Mouse (Mus musculus): ENCODE results near the gene Shisal1. TPM values are rescaled to one million over a fixed set of nuclear protein-coding genes. Genes with fewer than 3 reads are reported as not detected.

The Shisal1 gene
- total RNA-seq, 1 experiment = 0.58 TPM

DNA sequence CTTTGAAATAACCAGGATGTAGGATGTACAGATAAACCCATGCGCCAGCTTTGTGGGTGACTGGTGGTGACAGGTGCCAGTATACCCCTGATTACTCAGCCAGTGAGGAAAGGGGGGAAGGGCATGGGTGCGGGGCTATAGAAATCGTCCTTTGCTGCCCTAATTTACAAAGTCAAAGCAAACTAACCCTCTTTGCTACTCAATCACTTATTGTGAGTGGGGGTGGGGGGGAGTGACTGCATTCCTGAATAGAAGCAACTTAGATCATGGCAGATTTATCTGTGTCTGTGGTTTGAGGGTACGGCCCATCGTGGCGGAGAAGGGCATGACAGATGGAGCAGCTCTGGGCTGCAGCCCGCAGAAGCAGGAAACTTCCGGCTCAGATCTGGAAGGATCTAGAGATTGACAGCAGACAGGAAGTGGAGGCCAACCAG, 58.2 kb downstream of the Shisal1 start:
- no peak overlapping the region for H3K27ac ChIP-seq (ENCODE audit: insufficient read depth, low read depth, low read length, poor library complexity, severe bottlenecking)
- in situ Hi-C loops (cut with MboI; ENCODE audit: low sequenced_read_pairs in 2 of 2, unreplicated experiment in 2 of 2) = no loop called here
- DNase-seq (ENCODE audit: low read depth, low spot score) = no peak
- no peak overlapping the region for H3K4me3 ChIP-seq (ENCODE audit: insufficient read depth in 1 of 2, low read depth in 1 of 2, low read length in 2 of 2, poor library complexity in 1 of 2, severe bottlenecking in 1 of 2)
- no peak for TF ChIP-seq ZNF384 (IDR thresholded peaks at IDR 0.05; ENCODE audit: low read depth, low read length)
- no peak for TF ChIP-seq HCFC1 (IDR thresholded peaks at IDR 0.05; ENCODE audit: borderline replicate concordance, insufficient read depth, low read length)
- TF ChIP-seq MAFK (IDR thresholded peaks at IDR 0.05; ENCODE audit: insufficient read depth, low read depth, low read length) = no peak
- TF ChIP-seq ZC3H11A (IDR thresholded peaks at IDR 0.05; ENCODE audit: borderline replicate concordance, low read depth, low read length) = no peak
- TF ChIP-seq CHD2 (IDR thresholded peaks at IDR 0.05; ENCODE audit: low read depth, low read length) = no peak
- H3K9me3 ChIP-seq (ENCODE audit: control insufficient read depth, insufficient read depth, low read depth, low read length) = no peaks in the 10 kb centered on the region
- H3K36me3 ChIP-seq (ENCODE audit: control insufficient read depth, insufficient read depth, low read length, poor library complexity, severe bottlenecking) = no peaks in the 10 kb centered on the region
- peaks cover 0 to 6% of the 10 kb centered on the region in 2 experiments; a peak in 1 of 4 replicates for H3K4me1 ChIP-seq (ENCODE audit: control insufficient read depth in 2 of 2, insufficient read depth in 2 of 2, low read length in 2 of 2, poor library complexity in 1 of 2)
- H3K9ac ChIP-seq (ENCODE audit: insufficient read depth, low read depth, low read length, poor library complexity, severe bottlenecking) = no peak overlapping the region

DNA sequence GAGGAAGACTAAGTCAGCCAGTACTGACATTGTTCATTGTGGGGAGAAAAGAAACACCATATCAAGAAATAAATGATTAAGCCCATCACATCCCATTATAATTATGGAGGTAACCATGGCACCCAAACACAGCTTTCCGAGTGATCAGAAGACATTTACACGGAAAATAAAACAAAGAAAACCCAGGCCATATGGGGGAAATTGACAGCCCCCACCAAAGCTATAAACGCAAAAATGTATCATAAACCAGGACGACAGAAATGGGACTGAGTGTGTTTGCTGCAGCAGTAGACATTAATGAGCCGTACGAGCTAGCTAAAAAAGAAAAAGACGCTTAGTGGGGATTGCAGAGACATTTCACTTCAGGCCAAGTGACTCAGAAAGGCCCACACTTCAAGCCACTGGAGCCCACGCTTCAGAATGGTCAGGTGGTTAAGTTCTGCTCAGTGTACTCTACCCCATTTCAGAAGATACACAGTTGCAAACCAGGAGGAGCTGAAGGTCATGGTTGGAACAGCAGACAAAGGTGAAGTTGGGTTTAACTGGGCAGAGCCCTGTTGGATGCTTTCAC, 60.8 kb downstream of the Shisal1 start:
- Histone ChIP-seq H3K9ac (ENCODE audit: insufficient read depth, low read depth, low read length, poor library complexity, severe bottlenecking) (no peak overlapping the region), H3K4me3 (ENCODE audit: insufficient read depth in 1 of 2, low read depth in 1 of 2, low read length in 2 of 2, poor library complexity in 1 of 2, severe bottlenecking in 1 of 2) (no peak overlapping the region), H3K36me3 (ENCODE audit: control insufficient read depth, insufficient read depth, low read length, poor library complexity, severe bottlenecking) (no peaks in the 10 kb centered on the region), H3K4me1 (ENCODE audit: control insufficient read depth in 2 of 2, insufficient read depth in 2 of 2, low read length in 2 of 2, poor library complexity in 1 of 2) (0 out of 4 replicates have a peak, but pooled peaks cover 0 to 3% of the 10 kb centered on the region in 2 experiments), H3K27ac (ENCODE audit: insufficient read depth, low read depth, low read length, poor library complexity, severe bottlenecking) (no peak overlapping the region), H3K9me3 (ENCODE audit: control insufficient read depth, insufficient read depth, low read depth, low read length) (no peaks in the 10 kb centered on the region)
- DNase-seq (ENCODE audit: low read depth, low spot score) = no peak
- TF ChIP-seq MAFK (IDR thresholded peaks at IDR 0.05; ENCODE audit: insufficient read depth, low read depth, low read length) (no peak), ZNF384 (IDR thresholded peaks at IDR 0.05; ENCODE audit: low read depth, low read length) (no peak), HCFC1 (IDR thresholded peaks at IDR 0.05; ENCODE audit: borderline replicate concordance, insufficient read depth, low read length) (no peak), ZC3H11A (IDR thresholded peaks at IDR 0.05; ENCODE audit: borderline replicate concordance, low read depth, low read length) (no peak), CHD2 (IDR thresholded peaks at IDR 0.05; ENCODE audit: low read depth, low read length) (no peak)
- in situ Hi-C loops (cut with MboI; ENCODE audit: low sequenced_read_pairs in 2 of 2, unreplicated experiment in 2 of 2) = no loop called here

DNA sequence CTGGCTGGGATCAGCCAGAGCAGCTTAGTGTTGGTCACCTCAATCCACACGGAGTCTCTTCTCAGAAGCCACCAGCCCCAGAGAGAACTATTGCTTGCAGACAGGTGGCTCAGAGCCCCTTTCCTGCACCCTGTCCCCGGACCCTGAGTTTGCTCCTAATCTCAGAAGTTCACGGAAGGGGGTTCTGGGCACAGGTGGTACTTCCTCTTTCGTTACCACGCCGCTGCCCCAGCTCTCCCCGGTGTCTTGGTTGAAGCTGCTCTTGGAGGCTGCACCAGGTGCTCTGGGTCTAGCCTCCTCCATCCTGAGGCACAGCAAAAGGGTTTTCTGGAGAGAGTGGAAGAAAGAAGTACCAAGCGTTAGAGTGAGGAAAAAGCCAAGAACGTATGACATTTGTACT, 62.8 kb downstream of the Shisal1 start:
- DNase-seq (ENCODE audit: low read depth, low spot score) = no peak
- Histone ChIP-seq H3K4me1 (ENCODE audit: control insufficient read depth in 2 of 2, insufficient read depth in 2 of 2, low read length in 2 of 2, poor library complexity in 1 of 2) (0 out of 4 replicates have a peak, but pooled peaks cover 0 to 2% of the 10 kb centered on the region in 2 experiments), H3K9ac (ENCODE audit: insufficient read depth, low read depth, low read length, poor library complexity, severe bottlenecking) (no peak overlapping the region), H3K4me3 (ENCODE audit: insufficient read depth in 1 of 2, low read depth in 1 of 2, low read length in 2 of 2, poor library complexity in 1 of 2, severe bottlenecking in 1 of 2) (no peak overlapping the region), H3K36me3 (ENCODE audit: control insufficient read depth, insufficient read depth, low read length, poor library complexity, severe bottlenecking) (no peaks in the 10 kb centered on the region), H3K27ac (ENCODE audit: insufficient read depth, low read depth, low read length, poor library complexity, severe bottlenecking) (no peak overlapping the region), H3K9me3 (ENCODE audit: control insufficient read depth, insufficient read depth, low read depth, low read length) (no peaks in the 10 kb centered on the region)
- in situ Hi-C loops (cut with MboI; ENCODE audit: low sequenced_read_pairs in 2 of 2, unreplicated experiment in 2 of 2) = no loop called here
- TF ChIP-seq ZC3H11A (IDR thresholded peaks at IDR 0.05; ENCODE audit: borderline replicate concordance, low read depth, low read length) (no peak), HCFC1 (IDR thresholded peaks at IDR 0.05; ENCODE audit: borderline replicate concordance, insufficient read depth, low read length) (no peak), CHD2 (IDR thresholded peaks at IDR 0.05; ENCODE audit: low read depth, low read length) (no peak), ZNF384 (IDR thresholded peaks at IDR 0.05; ENCODE audit: low read depth, low read length) (no peak), MAFK (IDR thresholded peaks at IDR 0.05; ENCODE audit: insufficient read depth, low read depth, low read length) (no peak)

DNA sequence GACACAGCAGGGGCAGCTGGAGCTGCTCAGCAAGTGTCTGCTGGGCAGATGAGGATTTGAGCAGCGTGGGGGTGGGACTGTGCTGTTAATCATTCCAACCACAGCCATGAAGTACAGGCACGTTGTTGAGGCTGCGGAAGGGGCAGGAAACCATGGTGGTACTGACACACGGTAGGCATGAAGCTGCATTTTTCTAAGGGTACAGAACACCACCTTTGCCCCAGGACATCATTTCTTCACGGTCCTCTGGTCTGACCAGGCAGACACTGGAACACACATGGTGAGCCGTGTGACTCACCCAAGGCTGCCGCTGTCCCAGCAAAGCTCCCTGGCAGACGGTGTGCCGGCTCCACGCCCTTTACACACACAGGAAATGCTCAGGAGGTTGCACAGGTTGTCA, 66.7 kb downstream of the Shisal1 start:
- no peaks in the 10 kb centered on the region for H3K36me3 ChIP-seq (ENCODE audit: control insufficient read depth, insufficient read depth, low read length, poor library complexity, severe bottlenecking)
- no peak overlapping the region for H3K27ac ChIP-seq (ENCODE audit: insufficient read depth, low read depth, low read length, poor library complexity, severe bottlenecking)
- no peak for DNase-seq (ENCODE audit: low read depth, low spot score)
- H3K4me3 ChIP-seq (ENCODE audit: insufficient read depth in 1 of 2, low read depth in 1 of 2, low read length in 2 of 2, poor library complexity in 1 of 2, severe bottlenecking in 1 of 2) = no peak overlapping the region
- TF ChIP-seq CHD2 (IDR thresholded peaks at IDR 0.05; ENCODE audit: low read depth, low read length) (no peak), ZC3H11A (IDR thresholded peaks at IDR 0.05; ENCODE audit: borderline replicate concordance, low read depth, low read length) (no peak), MAFK (IDR thresholded peaks at IDR 0.05; ENCODE audit: insufficient read depth, low read depth, low read length) (no peak), HCFC1 (IDR thresholded peaks at IDR 0.05; ENCODE audit: borderline replicate concordance, insufficient read depth, low read length) (no peak), ZNF384 (IDR thresholded peaks at IDR 0.05; ENCODE audit: low read depth, low read length) (no peak)
- 0 out of 4 replicates have a peak, but pooled peaks cover 0 to 2% of the 10 kb centered on the region in 2 experiments for H3K4me1 ChIP-seq (ENCODE audit: control insufficient read depth in 2 of 2, insufficient read depth in 2 of 2, low read length in 2 of 2, poor library complexity in 1 of 2)
- in situ Hi-C loops (cut with MboI; ENCODE audit: low sequenced_read_pairs in 2 of 2, unreplicated experiment in 2 of 2) = no loop called here
- no peaks in the 10 kb centered on the region for H3K9me3 ChIP-seq (ENCODE audit: control insufficient read depth, insufficient read depth, low read depth, low read length)
- H3K9ac ChIP-seq (ENCODE audit: insufficient read depth, low read depth, low read length, poor library complexity, severe bottlenecking) = no peak overlapping the region
